Mouse (Mus musculus) urinary bladder, postnatal 10 days (tissue): ENCODE measurements around the gene Rflna.

Source experiments
- DNase-seq: peaks from one replicate; pipeline ENCODE4 v3.0.0; 2022; ENCODE audit warnings: low spot score

Rflna gene

GRCm38 (mm10) chr5:125002969-125003872 lies at the start of gene Rflna:
Gene Rflna, plus strand, starts transcription at chr5:125003221.
- DNase-seq = no peak

DNA sequence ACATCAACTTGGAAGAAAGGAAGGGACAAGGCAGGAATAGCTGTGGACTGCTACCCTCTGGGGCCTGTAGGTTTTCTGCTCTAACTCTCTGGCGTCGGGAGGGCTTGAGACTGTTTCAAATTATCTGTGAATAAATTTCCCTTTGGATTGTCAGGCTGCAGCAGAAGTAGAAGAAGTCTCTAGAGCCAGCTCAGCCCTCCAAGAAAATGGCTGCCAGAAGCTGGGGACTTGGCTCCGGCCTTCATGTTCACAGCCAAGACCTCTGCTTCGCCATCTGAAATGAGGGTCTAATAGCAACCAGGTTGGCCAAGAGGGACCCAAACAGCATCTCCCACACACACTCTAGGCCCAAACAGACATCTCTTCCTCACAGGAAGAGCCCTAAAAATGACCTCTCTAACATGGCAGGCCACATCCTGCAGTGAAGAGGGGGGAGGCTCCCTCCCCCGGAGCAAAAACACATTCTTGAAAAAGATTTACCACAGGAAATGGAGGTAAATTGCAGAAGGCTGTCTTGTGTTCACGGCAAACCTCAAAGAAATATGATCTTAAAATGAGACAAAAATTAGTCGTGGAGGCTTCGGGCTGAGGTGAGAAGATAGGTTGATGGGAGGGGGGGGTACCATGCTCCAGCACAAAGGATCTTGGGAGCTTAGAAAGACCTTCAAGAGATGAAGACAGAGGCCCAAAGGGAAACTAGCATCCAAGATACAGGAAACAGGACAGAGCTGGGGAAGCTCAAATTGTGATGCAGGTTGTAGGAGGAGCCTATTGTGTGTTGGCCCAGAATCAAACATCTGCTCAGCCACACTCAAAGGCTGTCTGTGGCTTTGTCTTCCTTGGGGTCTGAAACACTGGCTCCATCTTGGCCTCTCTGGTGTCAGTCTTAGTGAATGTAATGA lies 48.4 kb upstream of the Rflna start:
- no peak for DNase-seq

GRCm38 (mm10) chr5:124957491-124957890 lies 45.5 kb upstream of the Rflna start:
- DNase-seq = no peak

- DNase-seq = no peak
Measured at GRCm38 (mm10) chr5:124959099-124959498, 43.9 kb upstream of the Rflna start.

DNA sequence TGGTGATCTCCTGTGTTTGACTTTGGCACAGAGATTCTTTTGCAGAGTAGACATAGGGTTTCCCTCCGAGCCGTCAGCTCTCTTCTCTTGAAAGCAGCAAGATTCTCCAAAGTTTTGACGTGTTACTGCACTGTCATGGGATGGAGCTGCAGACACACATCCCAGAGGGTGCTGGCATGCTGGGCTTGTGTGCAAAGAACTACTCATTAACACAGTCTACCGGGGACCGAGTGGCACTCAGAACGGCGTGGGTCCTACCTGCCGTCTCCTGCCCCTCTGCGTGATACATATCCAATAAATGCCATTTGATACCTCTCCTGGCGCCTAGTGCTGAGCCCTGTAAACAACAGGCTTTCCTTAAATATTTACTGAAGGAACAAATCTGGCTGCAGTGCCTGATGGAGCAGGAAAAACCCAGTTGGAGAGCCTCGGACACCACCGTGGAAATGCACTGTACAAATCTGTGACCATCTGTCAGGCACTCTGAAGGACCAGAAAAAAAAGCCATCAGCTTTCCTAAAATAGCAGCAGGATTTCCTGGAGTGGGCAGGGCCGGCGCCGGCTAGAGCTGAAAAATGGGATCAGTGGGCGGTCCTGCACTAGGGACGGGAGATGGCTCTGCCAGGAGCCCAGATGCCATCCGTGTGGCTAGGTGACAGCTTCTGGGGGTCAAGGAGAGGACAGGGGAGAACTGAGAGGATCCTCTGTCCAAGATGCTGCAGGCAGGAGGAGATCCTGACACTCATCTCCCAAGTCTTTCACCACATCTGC lies 42.7 kb upstream of the Rflna start:
- no peak for DNase-seq

GRCm38 (mm10) chr5:124961433-124961832 lies 41.6 kb upstream of the Rflna start:
- no peak for DNase-seq

GRCm38 (mm10) chr5:124962761-124963160 lies 40.3 kb upstream of the Rflna start:
- no peak for DNase-seq

- no peak for DNase-seq
Measured at GRCm38 (mm10) chr5:124963806-124964672, 39.0 kb upstream of the Rflna start.

GRCm38 (mm10) chr5:124966622-124967332 lies 36.2 kb upstream of the Rflna start:
- no peak for DNase-seq

- no peak for DNase-seq
Measured at GRCm38 (mm10) chr5:124969790-124970189, 33.2 kb upstream of the Rflna start.

DNA sequence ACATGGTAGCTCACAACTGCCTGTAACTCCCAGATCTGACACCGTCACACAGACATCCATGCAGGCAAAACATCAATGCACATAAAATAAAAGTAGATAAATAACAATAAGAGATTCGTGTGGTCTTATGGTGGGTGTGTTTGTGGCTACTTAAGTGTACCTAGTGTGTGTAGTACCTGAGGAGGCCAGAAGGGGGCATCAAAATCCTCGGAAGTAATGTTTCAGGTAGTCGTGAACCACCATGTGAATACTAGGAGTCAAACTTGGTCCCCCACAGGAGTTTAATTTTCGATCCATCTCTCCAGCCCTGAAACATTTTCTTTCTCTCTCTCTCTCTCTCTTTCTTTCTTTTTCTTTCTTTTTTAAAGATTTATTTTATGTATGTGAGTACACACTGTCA lies 16.8 kb upstream of the Rflna start:
- no peak for DNase-seq

DNA sequence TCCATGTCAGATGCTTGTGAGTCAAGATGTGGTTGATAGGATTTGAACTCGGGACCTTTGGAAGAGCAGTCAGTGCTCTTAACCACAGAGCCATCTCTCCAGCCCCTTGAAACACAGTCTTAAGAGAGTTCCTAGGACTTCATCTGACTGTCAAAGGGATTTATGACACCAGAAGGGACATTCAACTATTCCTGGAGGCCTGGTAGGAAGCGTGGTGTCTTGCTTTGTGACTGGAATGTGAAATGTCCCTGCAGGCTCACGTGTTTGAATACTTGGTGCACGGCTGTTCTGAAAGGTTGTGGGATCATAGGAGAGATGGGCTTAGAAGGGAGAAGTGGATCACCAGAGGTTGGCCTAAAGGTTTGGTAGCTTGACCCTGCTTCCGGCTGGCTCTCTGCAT lies 16.4 kb upstream of the Rflna start:
- DNase-seq = no peak

DNA sequence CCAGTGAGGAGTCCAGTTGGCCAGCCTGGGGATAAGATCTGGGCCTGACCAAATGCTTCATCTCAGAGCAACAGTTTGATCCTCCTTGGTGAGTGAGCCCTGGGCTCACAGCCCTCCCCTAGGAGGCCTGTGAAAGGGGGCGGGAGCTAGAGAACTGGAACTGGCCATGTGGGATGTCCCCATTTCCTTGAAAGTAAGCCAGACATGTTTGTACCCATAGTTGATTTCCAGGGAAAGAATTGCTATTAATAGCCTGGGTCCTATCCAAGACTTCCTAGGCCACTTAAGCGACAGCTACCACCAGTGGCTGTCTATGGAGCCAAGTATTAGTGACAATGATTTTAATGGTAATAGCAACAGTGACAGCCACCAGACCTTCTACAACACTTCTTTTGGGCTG lies 13.3 kb upstream of the Rflna start:
- no peak for DNase-seq

DNA sequence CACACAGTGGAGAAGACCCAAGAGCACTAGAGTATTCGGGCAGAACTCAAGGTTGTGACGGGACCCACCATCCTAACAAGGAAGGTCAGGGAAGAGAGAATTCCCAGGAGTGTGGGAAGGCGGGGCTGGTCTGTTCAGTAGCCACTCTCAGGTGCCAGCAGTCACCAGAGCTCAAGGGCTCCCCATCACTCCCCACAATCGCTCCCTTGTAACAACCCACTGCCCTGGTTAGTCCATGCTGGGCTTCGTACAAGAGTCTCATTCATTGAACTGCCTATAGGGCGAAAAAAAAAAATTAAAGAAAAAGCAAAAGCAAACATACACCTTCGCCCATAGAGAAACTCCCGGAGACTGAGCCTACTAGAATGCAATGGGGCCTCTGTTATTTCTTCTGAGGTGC lies 10.7 kb upstream of the Rflna start:
- DNase-seq = no peak

DNA sequence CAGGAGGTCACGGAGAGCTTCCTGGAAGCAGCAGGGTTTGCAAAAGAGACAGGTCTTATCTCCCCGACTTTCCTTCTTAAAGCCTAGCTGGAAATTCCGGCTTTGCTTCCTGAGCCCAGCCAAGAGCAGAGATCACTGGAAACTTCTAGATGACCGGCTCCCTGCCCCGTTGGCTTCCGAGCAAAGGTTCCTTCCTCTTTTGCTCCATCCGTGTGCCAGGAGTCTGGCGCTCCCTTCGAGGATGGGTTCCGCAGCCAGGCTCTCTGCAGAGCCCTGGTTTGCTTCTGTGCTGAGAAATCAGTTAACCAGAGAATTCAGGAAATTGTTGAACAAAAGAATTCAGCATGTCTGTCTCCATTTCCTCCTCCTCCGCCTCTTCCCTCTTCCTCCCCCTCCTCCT lies 10.1 kb upstream of the Rflna start:
- DNase-seq = no peak

DNA sequence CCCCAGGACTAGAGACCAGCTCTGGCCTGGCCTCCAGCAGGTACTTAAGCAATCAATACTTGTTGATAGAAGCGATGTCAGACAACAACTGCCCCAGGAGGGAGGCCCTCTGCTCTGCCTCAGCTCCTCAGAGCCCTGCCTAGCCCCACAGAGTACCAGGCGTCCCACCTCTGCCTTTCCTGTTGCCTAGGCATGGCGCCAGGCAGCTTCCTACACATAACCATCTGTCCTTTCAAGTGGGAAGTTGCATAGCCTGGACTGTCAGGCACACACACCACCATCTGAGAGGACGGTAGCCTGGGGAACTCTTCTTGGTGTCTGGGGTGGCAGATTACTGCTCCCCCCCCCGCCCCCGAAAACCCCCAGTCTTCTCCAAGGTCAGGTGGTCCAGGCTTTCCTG lies 6.2 kb upstream of the Rflna start:
- DNase-seq = no peak

GRCm38 (mm10) chr5:124997913-124998312 lies 5.1 kb upstream of the Rflna start:
- DNase-seq = no peak

DNA sequence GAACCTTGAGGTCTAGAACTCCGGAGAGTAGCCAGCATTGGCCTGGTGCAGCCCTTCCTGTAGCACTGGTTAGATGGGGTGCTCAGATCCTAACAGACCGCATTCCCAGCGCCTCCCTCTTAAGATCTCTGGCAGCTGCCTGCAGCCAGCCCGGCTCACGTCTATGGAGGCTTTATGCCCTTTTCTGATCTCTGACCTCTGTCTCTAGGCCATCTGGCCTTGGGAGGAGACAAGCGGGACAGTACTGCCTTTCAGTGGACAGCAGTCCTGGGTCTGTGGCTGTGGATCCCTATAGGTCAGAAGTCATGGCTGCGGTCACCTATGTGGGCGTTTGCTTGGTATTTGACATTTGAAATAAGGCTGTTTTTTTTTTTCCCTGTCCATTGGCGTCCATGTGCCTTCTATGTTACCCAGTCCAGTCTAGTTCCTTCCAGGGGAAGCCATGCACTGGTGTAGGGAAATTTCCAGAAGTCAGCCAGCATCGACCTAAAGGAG lies 2.2 kb upstream of the Rflna start:
- no peak for DNase-seq

DNA sequence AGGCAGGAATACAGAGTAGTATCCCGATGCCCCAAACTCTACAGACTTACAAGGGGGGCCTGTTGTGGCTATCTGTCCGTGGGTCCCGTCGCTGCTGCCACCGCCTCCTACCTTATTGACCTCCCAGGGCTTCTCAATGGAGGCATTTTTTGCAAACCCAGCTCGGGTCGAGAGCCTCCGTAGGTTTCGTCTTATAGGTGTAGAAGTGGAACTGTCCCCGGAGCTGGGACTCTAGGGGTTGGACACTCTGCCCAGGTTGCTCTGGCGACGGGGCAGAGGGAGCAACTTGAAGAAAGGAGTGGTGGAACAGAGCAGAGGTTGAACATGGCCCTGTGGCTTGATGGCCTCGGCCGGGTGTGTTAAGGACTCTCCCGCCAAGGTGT lies 843 bp downstream of the Rflna start:
- no peak for DNase-seq

- DNase-seq = no peak
Measured at GRCm38 (mm10) chr5:125005871-125006652, 3.0 kb downstream of the Rflna start.
